Mouse (Mus musculus) erythroblast, embryonic 14.5 days (primary cell): Measurements from ENCODE around the gene Lmbrd1. TPM values are rescaled to one million over a fixed set of nuclear protein-coding genes. Genes with fewer than 3 reads are reported as not detected.
A peak's percentile ranks its signal among the peaks of the same experiment; 100 is the strongest.
"Not testable (repeated sequence)": the region's sequence is repeated elsewhere in the genome, so short reads cannot be mapped to it uniquely, and the experiment has no call there.

Experiments used
- H3K27me3 ChIP-seq: 2 replicates; pipeline ENCODE4 v1.6.1; 2012; ENCODE audit warnings: inconsistent platforms; ENCODE audit not compliant: control insufficient read depth
- H3K36me3 ChIP-seq: 2 replicates; pipeline ENCODE4 v1.6.1; 2012; ENCODE audit warnings: mild to moderate bottlenecking, inconsistent platforms; ENCODE audit not compliant: control insufficient read depth
- H3K4me1 ChIP-seq: 2 replicates; pipeline ENCODE4 v1.6.1; 2012; ENCODE audit warnings: inconsistent platforms; ENCODE audit not compliant: control insufficient read depth
- H3K4me3 ChIP-seq: replicated peaks from 2 replicates; pipeline ENCODE3; 2012; ENCODE audit warnings: moderate library complexity, mild to moderate bottlenecking, inconsistent platforms
- H3K9me3 ChIP-seq: 2 replicates; pipeline ENCODE4 v1.6.1; 2012; ENCODE audit warnings: low read length, inconsistent platforms, mixed read lengths; ENCODE audit not compliant: control insufficient read depth
- GATA1 ChIP-seq: IDR thresholded peaks from 2 replicates; pipeline ENCODE4 v1.6.1; 2012; ENCODE audit warnings: low read length, inconsistent platforms, mixed read lengths
- TAL1 ChIP-seq: IDR thresholded peaks from 3 replicates; pipeline ENCODE4 v1.6.1; 2012; ENCODE audit warnings: low read length, inconsistent platforms, mixed read lengths
- polyA plus RNA-seq: library from polyadenylated mRNA; stranded (reverse); fragments of >175 nt; gene quantifications from 2 replicates; pipeline ENCODE4 v1.2.3, GENCODE M21; 2012

Lmbrd1 gene
- 0.02 and 0.15 TPM in 2 replicates for polyA plus RNA-seq

- TF ChIP-seq GATA1 (no peak), TAL1 (no peak)
- Histone ChIP-seq H3K27me3 (no peaks in the 10 kb centered on the region), H3K4me1 (peaks cover 24% of the 10 kb centered on the region), H3K9me3 (no peaks in the 10 kb centered on the region; the same call in 1 of the 2 replicates), H3K4me3 (peak within 1 kb of the TSS; percentile 72), H3K36me3 (no peaks in the 10 kb centered on the region)
Observed at GRCm38 (mm10) chr1:24678205-24678917, at the start of gene Lmbrd1. TSS of gene Lmbrd1 (plus strand) at chr1:24678630.

- no peaks in the 10 kb centered on the region for H3K9me3 ChIP-seq
- no peaks in the 10 kb centered on the region for H3K4me1 ChIP-seq
- TF ChIP-seq TAL1 (no peak), GATA1 (no peak)
- no peaks in the 10 kb centered on the region for H3K36me3 ChIP-seq
- no peak overlapping the region for H3K4me3 ChIP-seq
- no peaks in the 10 kb centered on the region for H3K27me3 ChIP-seq
Observed at GRCm38 (mm10) chr1:24633553-24634132, 44.8 kb upstream of the Lmbrd1 start.

- no peak overlapping the region for H3K4me3 ChIP-seq
- H3K36me3 ChIP-seq = no peaks in the 10 kb centered on the region
- H3K27me3 ChIP-seq = no peaks in the 10 kb centered on the region
- peaks cover 6% of the 10 kb centered on the region for H3K9me3 ChIP-seq
- H3K4me1 ChIP-seq = no peaks in the 10 kb centered on the region
- TF ChIP-seq GATA1 = no peak
- no peak for TF ChIP-seq TAL1
Observed at GRCm38 (mm10) chr1:24650100-24650499, 28.3 kb upstream of the Lmbrd1 start.

- H3K36me3 ChIP-seq = no peaks in the 10 kb centered on the region
- no peak overlapping the region for H3K4me3 ChIP-seq
- no peaks in the 10 kb centered on the region for H3K9me3 ChIP-seq
- no peaks in the 10 kb centered on the region for H3K27me3 ChIP-seq
- no peak for TF ChIP-seq GATA1
- no peak for TF ChIP-seq TAL1
- no peaks in the 10 kb centered on the region for H3K4me1 ChIP-seq
Observed at GRCm38 (mm10) chr1:24659914-24660313, 18.5 kb upstream of the Lmbrd1 start.

GRCm38 (mm10) chr1:24660662-24661061, 17.8 kb upstream of the Lmbrd1 start:
- not testable (repeated sequence) for H3K4me3 ChIP-seq, H3K4me1 ChIP-seq, H3K27me3 ChIP-seq, H3K36me3 ChIP-seq, H3K9me3 ChIP-seq

- TF ChIP-seq TAL1 (no peak), GATA1 (no peak)
- Histone ChIP-seq H3K9me3 (no peaks in the 10 kb centered on the region), H3K36me3 (no peaks in the 10 kb centered on the region), H3K4me3 (no peak overlapping the region), H3K4me1 (no peaks in the 10 kb centered on the region), H3K27me3 (no peaks in the 10 kb centered on the region)
Observed at GRCm38 (mm10) chr1:24661551-24661950, 16.9 kb upstream of the Lmbrd1 start.

GRCm38 (mm10) chr1:24664158-24664557, 14.3 kb upstream of the Lmbrd1 start:
- H3K36me3 ChIP-seq = no peaks in the 10 kb centered on the region
- H3K4me1 ChIP-seq = no peaks in the 10 kb centered on the region
- no peaks in the 10 kb centered on the region for H3K9me3 ChIP-seq
- no peak for TF ChIP-seq GATA1
- TF ChIP-seq TAL1 = no peak
- H3K4me3 ChIP-seq = no peak overlapping the region
- H3K27me3 ChIP-seq = no peaks in the 10 kb centered on the region

- H3K36me3 ChIP-seq = no peaks in the 10 kb centered on the region
- no peaks in the 10 kb centered on the region for H3K27me3 ChIP-seq
- TF ChIP-seq TAL1 (no peak), GATA1 (no peak)
- no peaks in the 10 kb centered on the region; the same call in 1 of the 2 replicates for H3K9me3 ChIP-seq
- peaks cover 6% of the 10 kb centered on the region for H3K4me1 ChIP-seq
- H3K4me3 ChIP-seq = no peak overlapping the region
Observed at GRCm38 (mm10) chr1:24673231-24673630, 5.2 kb upstream of the Lmbrd1 start.

GRCm38 (mm10) chr1:24677706-24678105, 724 bp upstream of the Lmbrd1 start:
- Histone ChIP-seq H3K4me3 (peak overlapping the region; percentile 72), H3K36me3 (no peaks in the 10 kb centered on the region), H3K27me3 (no peaks in the 10 kb centered on the region), H3K9me3 (no peaks in the 10 kb centered on the region; the same call in 1 of the 2 replicates), H3K4me1 (peaks cover 24% of the 10 kb centered on the region)
- TF ChIP-seq TAL1 (no peak), GATA1 (no peak)
